Mouse (Mus musculus): ENCODE measurements around the gene Sptb.

DNA sequence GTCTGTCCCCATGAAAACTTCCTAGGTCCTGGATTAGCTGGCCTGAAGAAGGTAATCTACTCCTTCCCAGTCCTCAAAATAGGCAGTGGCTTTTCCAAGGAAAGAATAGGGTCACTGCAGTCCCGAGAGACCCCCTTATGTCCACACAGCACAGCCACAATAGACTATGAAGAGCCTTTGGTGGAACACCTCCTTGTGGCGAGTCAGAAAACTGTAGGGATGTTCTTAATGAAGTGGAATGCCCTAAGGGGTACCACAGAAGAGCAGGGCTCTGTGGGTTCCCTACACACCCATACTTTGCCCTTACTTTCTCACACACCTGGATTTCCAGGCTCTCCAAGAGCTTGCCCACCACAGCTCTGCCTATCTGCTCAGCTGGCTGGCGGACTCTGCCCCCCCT, 104.5 kb downstream of the Sptb start:
- TF ChIP-seq SMC3 (IDR thresholded peaks at IDR 0.05; ENCODE audit: low read depth, low read length) (peak; percentile 38), EP300 (IDR thresholded peaks at IDR 0.05; ENCODE audit: low read depth in 1 of 2, low read length in 2 of 2) (no peak), TCF12 (IDR thresholded peaks at IDR 0.05; ENCODE audit: low read depth, low read length) (no peak), RAD21 (IDR thresholded peaks at IDR 0.05; ENCODE audit: low read depth, low read length) (no peak; the same call in 1 of the 2 replicates), CTCF (IDR thresholded peaks at IDR 0.05 in 2 of 3, conservative IDR thresholded peaks at IDR 0.05 in 1 of 3; ENCODE audit: control insufficient read depth in 1 of 3, insufficient read depth in 1 of 3, low read depth in 2 of 3, low read length in 3 of 3, poor library complexity in 1 of 3, severe bottlenecking in 1 of 3) (peak in 2 of 3 experiments; percentile 15 to 32; a peak in 2 of 6 replicates), USF1 (IDR thresholded peaks at IDR 0.05; ENCODE audit: low read depth, low read length) (no peak), POLR2A (IDR thresholded peaks at IDR 0.05; ENCODE audit: control insufficient read depth in 1 of 2, insufficient read depth in 1 of 2, low read depth in 1 of 2, low read length in 2 of 2, poor library complexity in 1 of 2) (no peak), CHD2 (IDR thresholded peaks at IDR 0.05; ENCODE audit: low read length) (no peak)

All from MEL (cell line).